ENCODE assay signal across 8 mouse cellular contexts in the genomic region with DNA sequence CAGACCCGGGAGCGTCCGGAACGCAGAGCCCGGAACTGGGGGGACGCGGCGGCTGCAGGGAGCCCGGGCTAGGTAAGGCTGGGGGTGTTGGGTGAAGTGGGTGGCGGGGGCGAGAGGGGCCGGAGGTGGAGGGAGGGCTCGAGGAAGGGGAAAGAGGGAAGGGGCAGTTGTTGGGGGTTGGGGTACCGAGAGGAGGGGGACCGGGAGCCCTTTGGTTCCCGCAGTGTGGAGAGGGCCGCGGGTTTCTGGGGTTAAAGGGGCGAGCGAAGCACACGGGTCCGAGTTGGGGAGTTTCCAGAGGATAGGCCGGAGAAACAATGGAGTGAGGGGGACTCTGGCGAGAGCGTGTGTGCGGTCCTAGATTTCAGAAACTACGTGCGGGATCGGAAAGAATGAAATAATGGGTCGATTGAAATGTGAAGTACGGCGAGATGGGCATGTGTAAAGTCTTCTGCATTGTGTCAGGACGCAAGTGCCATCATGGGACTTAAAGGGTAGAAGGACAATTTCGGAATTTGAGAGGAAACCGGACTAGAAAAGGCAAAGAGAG. TPM values are rescaled to one million over a fixed set of nuclear protein-coding genes. Genes with fewer than 3 reads are reported as not detected.
DNase-seq lines count a peak whose midpoint lies in the region; ATAC-seq and TF ChIP-seq lines count a peak whose summit lies in the region.

No protein-coding gene starts in this region.

- H3K4me1 ChIP-seq in heart, embryonic 12.5 days (replicated peaks) = peaks cover 32% of the 10 kb centered on the region
- H3K4me1 ChIP-seq in embryonic facial prominence, embryonic 11.5 days (ENCODE audit: control insufficient read depth, insufficient read depth, low read length) = peaks cover 5% of the 10 kb centered on the region
- peaks cover 14% of the 10 kb centered on the region for H3K4me1 ChIP-seq in intestine, embryonic 16.5 days (ENCODE audit: control insufficient read depth, insufficient read depth, low read length)
- H3K4me1 ChIP-seq in neural tube, embryonic 13.5 days (replicated peaks) = peaks cover 46% of the 10 kb centered on the region

- H3ac ChIP-seq in C2C12 (ENCODE audit: control insufficient read depth, insufficient read length, low read depth) = peak overlapping the region; percentile 80

- H3K4me2 ChIP-seq in heart, embryonic 12.5 days = peak overlapping the region; percentile 72
- peak overlapping the region; percentile 45 for H3K4me2 ChIP-seq in embryonic facial prominence, embryonic 11.5 days (ENCODE audit: low read depth, low read length)
- H3K4me2 ChIP-seq in intestine, embryonic 16.5 days (ENCODE audit: low read depth, low read length) = peak overlapping the region; percentile 83
- H3K4me2 ChIP-seq in neural tube, embryonic 13.5 days = peak overlapping the region; percentile 67

- TF ChIP-seq CTCF in C2C12 (IDR thresholded peaks at IDR 0.05; ENCODE audit: control insufficient read depth, insufficient read depth, insufficient read length) = no peak

- no peaks in the 10 kb centered on the region for H3K9me3 ChIP-seq in heart, embryonic 12.5 days (replicated peaks)
- H3K9me3 ChIP-seq in embryonic facial prominence, embryonic 11.5 days (replicated peaks; ENCODE audit: control insufficient read depth, low read length) = no peaks in the 10 kb centered on the region
- H3K9me3 ChIP-seq in intestine, embryonic 16.5 days (ENCODE audit: control insufficient read depth, low read length) = no peaks in the 10 kb centered on the region
- H3K9me3 ChIP-seq in neural tube, embryonic 13.5 days = no peaks in the 10 kb centered on the region

- peak overlapping the region; percentile 88 for H3K27ac ChIP-seq in heart, embryonic 12.5 days (ENCODE audit: poor library complexity, severe bottlenecking)
- peak overlapping the region; percentile 89 for H3K27ac ChIP-seq in embryonic facial prominence, embryonic 11.5 days (replicated peaks; ENCODE audit: low read depth, low read length)
- H3K27ac ChIP-seq in intestine, embryonic 16.5 days (ENCODE audit: low read length) = peak overlapping the region; percentile 95
- peak overlapping the region; percentile 96 for H3K27ac ChIP-seq in neural tube, embryonic 13.5 days (replicated peaks)

- peak overlapping the region; percentile 76 for H3K4me3 ChIP-seq in heart, embryonic 12.5 days
- peak overlapping the region; percentile 96 for H3K4me3 ChIP-seq in C2C12 (ENCODE audit: insufficient read depth, poor library complexity, severe bottlenecking)
- H3K4me3 ChIP-seq in embryonic facial prominence, embryonic 11.5 days (ENCODE audit: low read depth, low read length) = peak overlapping the region; percentile 83
- peak overlapping the region; percentile 79 for H3K4me3 ChIP-seq in intestine, embryonic 16.5 days (ENCODE audit: low read length)
- peak overlapping the region; percentile 82 for H3K4me3 ChIP-seq in neural tube, embryonic 13.5 days

- H3K79me2 ChIP-seq in C2C12 (ENCODE audit: control insufficient read depth, insufficient read depth) = peaks cover 54% of the 10 kb centered on the region

- H3K9ac ChIP-seq in heart, embryonic 12.5 days = peak overlapping the region; percentile 94
- H3K9ac ChIP-seq in embryonic facial prominence, embryonic 11.5 days (replicated peaks; ENCODE audit: low read length) = peak overlapping the region; percentile 92
- H3K9ac ChIP-seq in intestine, embryonic 16.5 days (ENCODE audit: low read depth, low read length) = peak overlapping the region; percentile 94
- H3K9ac ChIP-seq in neural tube, embryonic 13.5 days = peak overlapping the region; percentile 94

- DNase-seq in heart, adult 9 months (ENCODE audit: low spot score in 2 of 2) = no peak
- DNase-seq in embryonic facial prominence, embryonic 11.5 days (ENCODE audit: low spot score) = peak; percentile 66
- no peak for DNase-seq in urinary bladder, adult 18-20 months (ENCODE audit: low spot score in 2 of 2)

- H3K36me3 ChIP-seq in heart, embryonic 12.5 days = peaks cover 10% of the 10 kb centered on the region; the same call in 1 of the 2 replicates
- peaks cover under 1% of the 10 kb centered on the region for H3K36me3 ChIP-seq in C2C12 (ENCODE audit: control insufficient read depth, insufficient read depth)
- no peaks in the 10 kb centered on the region for H3K36me3 ChIP-seq in embryonic facial prominence, embryonic 11.5 days (replicated peaks; ENCODE audit: control insufficient read depth, insufficient read depth, low read depth, low read length)
- no peaks in the 10 kb centered on the region for H3K36me3 ChIP-seq in intestine, embryonic 16.5 days (ENCODE audit: control insufficient read depth, insufficient read depth, low read length)
- no peaks in the 10 kb centered on the region for H3K36me3 ChIP-seq in neural tube, embryonic 13.5 days

- under 1% methylated on average over 34 of the region's 35 CpGs for WGBS in heart, embryonic 12.5 days
- under 1% methylated on average over 31 of the region's 35 CpGs for WGBS in embryonic facial prominence, embryonic 11.5 days
- under 1% methylated on average over 35 of the region's 35 CpGs for WGBS in intestine, embryonic 16.5 days
- WGBS in neural tube, embryonic 13.5 days = under 1% methylated on average over 34 of the region's 35 CpGs

- H3K27me3 ChIP-seq in heart, embryonic 12.5 days (replicated peaks) = no peaks in the 10 kb centered on the region
- H3K27me3 ChIP-seq in C2C12 (ENCODE audit: control insufficient read depth, insufficient read depth, insufficient read length) = no peaks in the 10 kb centered on the region
- H3K27me3 ChIP-seq in embryonic facial prominence, embryonic 11.5 days (ENCODE audit: control insufficient read depth, insufficient read depth, low read length) = no peaks in the 10 kb centered on the region
- H3K27me3 ChIP-seq in intestine, embryonic 16.5 days (replicated peaks; ENCODE audit: control insufficient read depth, insufficient read depth, low read length) = no peaks in the 10 kb centered on the region
- 0 out of 2 replicates have a peak, but pooled peaks cover 3% of the 10 kb centered on the region for H3K27me3 ChIP-seq in neural tube, embryonic 13.5 days

- H3K79me3 ChIP-seq in C2C12 (ENCODE audit: low read depth) = peaks cover 16% of the 10 kb centered on the region

- ATAC-seq in heart, embryonic 12.5 days (ENCODE audit: insufficient number of reproducible peaks, low FRiP score) = peak; percentile 15; the same call in 1 of the 2 replicates
- ATAC-seq in embryonic facial prominence, embryonic 11.5 days (replicated peaks; ENCODE audit: insufficient number of reproducible peaks, low FRiP score, low TSS enrichment, low read depth) = no peak; the same call in 1 of the 2 replicates
- ATAC-seq in intestine, embryonic 16.5 days = peak; percentile 37
- peak; percentile 81 for ATAC-seq in neural tube, embryonic 13.5 days (ENCODE audit: low read depth)
- no peak for ATAC-seq in monocyte, adult 5-6 weeks (replicated peaks; ENCODE audit: insufficient number of reproducible peaks, low FRiP score, low TSS enrichment, poor library complexity, severe bottlenecking)

TF ChIP-seq in C2C12, 6 proteins besides CTCF, POLR2A, EP300 and RAD21:
- TF ChIP-seq CEBPB (IDR thresholded peaks at IDR 0.05; ENCODE audit: low read depth) (no peak), MAX (IDR thresholded peaks at IDR 0.05) (no peak), MYOG (IDR thresholded peaks at IDR 0.05; ENCODE audit: control insufficient read depth, extremely low read depth, insufficient read length) (no peak), MYOD1 (IDR thresholded peaks at IDR 0.05; ENCODE audit: control insufficient read depth, insufficient read length, low read depth) (no peak), FOSL1 (IDR thresholded peaks at IDR 0.05; ENCODE audit: insufficient read depth, low read length, poor library complexity, severe bottlenecking) (no peak), USF1 (IDR thresholded peaks at IDR 0.05; ENCODE audit: low read depth) (no peak)

RNA-seq across cellular contexts. Expression of a gene that starts 1.2 kb away (rescaled TPM):
- 57.2 and 58.5 TPM in 2 replicates for polyA plus RNA-seq in heart, embryonic 12.5 days (2016; fragmentation: Nextera tagmentation; extraction: Ambion mirVana)
- 25.4 TPM for polyA plus RNA-seq in C2C12 (2012; fragmentation: generic; extraction: Trizol)
- 59.6 and 68.5 TPM in 2 replicates for polyA plus RNA-seq in embryonic facial prominence, embryonic 11.5 days (2014; fragmentation: Nextera tagmentation; extraction: Ambion mirVana)
- polyA plus RNA-seq in intestine, embryonic 16.5 days (2015; fragmentation: Nextera tagmentation; extraction: Ambion mirVana) = 18.1 and 20.9 TPM in 2 replicates
- polyA plus RNA-seq in neural tube, embryonic 13.5 days (2015; fragmentation: Nextera tagmentation; extraction: Ambion mirVana) = 44.4 and 48.9 TPM in 2 replicates
- total RNA-seq in monocyte, adult 5-6 weeks (2017) = not detected in 3 replicates

RNA-seq across cellular contexts. Expression of a gene that starts 33.9 kb away (rescaled TPM):
- polyA plus RNA-seq in heart, embryonic 12.5 days (2016; fragmentation: Nextera tagmentation; extraction: Ambion mirVana) = 1.2 TPM in 2 replicates
- polyA plus RNA-seq in C2C12 (2012; fragmentation: generic; extraction: Trizol) = 0.74 TPM
- polyA plus RNA-seq in embryonic facial prominence, embryonic 11.5 days (2014; fragmentation: Nextera tagmentation; extraction: Ambion mirVana) = 0.18 and 0.56 TPM in 2 replicates
- polyA plus RNA-seq in intestine, embryonic 16.5 days (2015; fragmentation: Nextera tagmentation; extraction: Ambion mirVana) = 45.0 and 45.4 TPM in 2 replicates
- 0.25 and 0.49 TPM in 2 replicates for polyA plus RNA-seq in neural tube, embryonic 13.5 days (2015; fragmentation: Nextera tagmentation; extraction: Ambion mirVana)
- not detected in 3 replicates for total RNA-seq in monocyte, adult 5-6 weeks (2017)

RNA-seq across cellular contexts. Expression of a gene that starts 39.3 kb away (rescaled TPM):
- 0.34 and 0.46 TPM in 2 replicates for polyA plus RNA-seq in heart, embryonic 12.5 days (2016; fragmentation: Nextera tagmentation; extraction: Ambion mirVana)
- polyA plus RNA-seq in C2C12 (2012; fragmentation: generic; extraction: Trizol) = 0.07 TPM
- polyA plus RNA-seq in embryonic facial prominence, embryonic 11.5 days (2014; fragmentation: Nextera tagmentation; extraction: Ambion mirVana) = 1.0 and 1.1 TPM in 2 replicates
- 0.09 and 0.17 TPM in 2 replicates for polyA plus RNA-seq in intestine, embryonic 16.5 days (2015; fragmentation: Nextera tagmentation; extraction: Ambion mirVana)
- 2.7 and 3.5 TPM in 2 replicates for polyA plus RNA-seq in neural tube, embryonic 13.5 days (2015; fragmentation: Nextera tagmentation; extraction: Ambion mirVana)
- not detected in 3 replicates for total RNA-seq in monocyte, adult 5-6 weeks (2017)

RNA-seq across cellular contexts. Expression of a gene that starts 52.5 kb away (rescaled TPM):
- polyA plus RNA-seq in heart, embryonic 12.5 days (2016; fragmentation: Nextera tagmentation; extraction: Ambion mirVana) = 27.2 and 28.0 TPM in 2 replicates
- 49.0 TPM for polyA plus RNA-seq in C2C12 (2012; fragmentation: generic; extraction: Trizol)
- 20.6 and 23.8 TPM in 2 replicates for polyA plus RNA-seq in embryonic facial prominence, embryonic 11.5 days (2014; fragmentation: Nextera tagmentation; extraction: Ambion mirVana)
- polyA plus RNA-seq in intestine, embryonic 16.5 days (2015; fragmentation: Nextera tagmentation; extraction: Ambion mirVana) = 20.2 and 25.4 TPM in 2 replicates
- polyA plus RNA-seq in neural tube, embryonic 13.5 days (2015; fragmentation: Nextera tagmentation; extraction: Ambion mirVana) = 6.3 and 6.9 TPM in 2 replicates
- total RNA-seq in monocyte, adult 5-6 weeks (2017) = 2.3 to 3.6 TPM in 2 of 3 replicates, not detected in the other

Comparison
In these comparisons a context has a peak if more than half of its experiments do, and no peak if none do; other contexts are left out.
1. ATAC-seq: peak in heart, embryonic 12.5 days (single experiment), intestine, embryonic 16.5 days (single experiment) and neural tube, embryonic 13.5 days (single experiment); none in embryonic facial prominence, embryonic 11.5 days (single experiment) and monocyte, adult 5-6 weeks (single experiment).
2. RNA of a gene that starts 33.9 kb away (polyA plus RNA-seq): 45.0 to 45.4 TPM in intestine, embryonic 16.5 days; 1.2 TPM in heart, embryonic 12.5 days, 0.74 TPM in C2C12 (single experiment), 0.18 to 0.56 TPM in embryonic facial prominence, embryonic 11.5 days and 0.25 to 0.49 TPM in neural tube, embryonic 13.5 days; every median in the first group is over 10 times any median in the second.
3. Peak in every context shown above with its lines, with median percentiles within 50 percentile points of each other: H3K27ac ChIP-seq, H3K4me2 ChIP-seq, H3K4me3 ChIP-seq and H3K9ac ChIP-seq.